Mouse (Mus musculus) lung, embryonic 15.5 days (tissue): ENCODE measurements at regions not wholly inside any gene's neighbourhood (a gene's known extent, or its start where the extent isn't known, plus 50 kb on each side); places are given as distances from the start of the nearest gene placed in this dataset.

Experiments
- ATAC-seq: fragments of 200-750 bp; cut with Nextera tagmentation; 2 replicates; pipeline ENCODE4 v1.8.0; 2017; ENCODE audit warnings: moderate number of reproducible peaks, borderline replicate concordance; ENCODE audit not compliant: low FRiP score, low TSS enrichment; ENCODE audit errors: extremely low read depth
- H3K27ac ChIP-seq: fragments of 300-500 bp; sonication (generic); 2 replicates; pipeline ENCODE4 v1.5.1; 2015; ENCODE audit warnings: moderate library complexity, mild to moderate bottlenecking, inconsistent platforms
- H3K27me3 ChIP-seq: fragments of 300-500 bp; sonication (generic); 2 replicates; pipeline ENCODE4 v1.6.1; 2015; ENCODE audit warnings: inconsistent platforms
- H3K36me3 ChIP-seq: fragments of 300-500 bp; sonication (generic); 2 replicates; pipeline ENCODE4 v1.6.1; 2015; ENCODE audit warnings: inconsistent platforms
- H3K4me1 ChIP-seq: fragments of 300-500 bp; sonication (generic); 2 replicates; pipeline ENCODE4 v1.6.1; 2015; ENCODE audit warnings: inconsistent platforms
- H3K4me2 ChIP-seq: fragments of 300-500 bp; sonication (generic); 2 replicates; pipeline ENCODE4 v1.6.1; 2015; ENCODE audit warnings: inconsistent platforms, mild to moderate bottlenecking, moderate library complexity
- H3K4me3 ChIP-seq: fragments of 300-500 bp; sonication (generic); 2 replicates; pipeline ENCODE4 v1.5.1; 2015; ENCODE audit warnings: mild to moderate bottlenecking, inconsistent platforms
- H3K9ac ChIP-seq: fragments of 300-500 bp; sonication (generic); 2 replicates; pipeline ENCODE4 v1.6.1; 2015; ENCODE audit warnings: inconsistent platforms
- H3K9me3 ChIP-seq: fragments of 300-500 bp; sonication (generic); 2 replicates; pipeline ENCODE4 v1.6.1; 2016; ENCODE audit warnings: inconsistent platforms
- WGBS: fragments of 180-500 bp; shearing (Covaris S2); methylation state at CpG from one replicate; pipeline ENCODE4 v1.1.7; 2015; 5-methylcytosine and 5-hydroxymethylcytosine counted together

DNA sequence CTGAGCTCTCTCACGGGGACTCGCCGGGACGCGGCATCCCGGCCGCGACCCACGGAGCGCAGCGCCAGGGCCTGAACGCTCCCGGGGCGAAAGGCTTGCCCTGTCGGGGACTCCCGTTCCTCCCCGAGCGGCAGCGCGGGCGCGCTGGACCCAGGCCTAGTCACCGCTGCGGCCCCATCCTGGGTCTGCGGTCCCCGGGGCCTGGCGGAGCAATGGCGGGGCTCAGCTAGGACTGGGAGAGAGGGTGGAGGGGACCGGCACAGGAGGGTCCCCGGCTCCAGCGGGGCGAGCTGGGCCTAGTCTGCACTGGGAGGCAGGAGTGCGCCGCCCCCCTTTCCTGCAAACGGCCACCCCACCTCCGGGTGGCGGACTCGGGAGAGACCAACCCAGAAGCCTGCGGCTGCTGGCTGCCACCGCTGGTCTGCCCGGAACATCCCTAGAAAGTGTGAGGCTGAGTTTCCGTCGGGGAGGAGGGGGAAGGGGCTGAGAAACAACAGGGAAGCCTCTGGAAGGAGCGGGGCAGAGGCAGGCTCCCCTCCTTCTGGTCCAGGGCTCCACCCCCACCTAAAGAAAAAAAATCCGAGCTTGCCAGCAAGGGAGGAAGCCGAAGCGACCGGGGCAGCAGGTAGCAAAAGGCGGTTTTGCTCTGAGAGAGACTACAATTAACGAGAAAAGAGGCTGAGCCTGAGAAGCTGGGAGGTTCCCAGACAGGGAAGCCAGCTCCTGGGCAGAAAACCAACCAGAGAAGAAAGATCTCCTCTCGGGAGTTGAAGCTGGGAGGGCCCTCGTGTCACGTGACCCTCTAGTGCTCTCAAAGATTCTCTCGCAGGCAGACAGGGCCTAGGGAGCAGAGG is 67.9 kb upstream of the Cplx2 start:
- H3K9ac ChIP-seq = peak overlapping the region; percentile 94
- H3K4me2 ChIP-seq = peak overlapping the region; percentile 91
- H3K27ac ChIP-seq = peak overlapping the region; percentile 100
- H3K36me3 ChIP-seq = no peaks in the 10 kb centered on the region
- WGBS = under 1% methylated on average over 42 of the region's 54 CpGs
- H3K27me3 ChIP-seq = no peaks in the 10 kb centered on the region
- H3K4me3 ChIP-seq = peak overlapping the region; percentile 83
- peak; percentile 84 for ATAC-seq
- H3K4me1 ChIP-seq = peaks cover 43% of the 10 kb centered on the region
- H3K9me3 ChIP-seq = no peaks in the 10 kb centered on the region

- H3K27ac ChIP-seq = peak overlapping the region; percentile 100; the same call in 1 of the 2 replicates
- H3K4me3 ChIP-seq = no peak overlapping the region
- no peak for ATAC-seq
- H3K9ac ChIP-seq = 0 out of 2 replicates have a peak overlapping the region, but pooled peaks have one; percentile 94
- H3K27me3 ChIP-seq = no peaks in the 10 kb centered on the region
- H3K4me1 ChIP-seq = peaks cover 44% of the 10 kb centered on the region
- 32% methylated on average over 5 of the region's 5 CpGs for WGBS
- H3K9me3 ChIP-seq = no peaks in the 10 kb centered on the region
- H3K4me2 ChIP-seq = peak overlapping the region; percentile 91
- H3K36me3 ChIP-seq = no peaks in the 10 kb centered on the region
These were observed 66.9 kb upstream of the Cplx2 start for GRCm38 (mm10) chr13:54304251-54304650.

- Histone ChIP-seq H3K4me3 (no peak overlapping the region), H3K27me3 (no peaks in the 10 kb centered on the region), H3K4me1 (peaks cover 68% of the 10 kb centered on the region), H3K27ac (peak overlapping the region; percentile 69), H3K4me2 (no peak overlapping the region), H3K9me3 (no peaks in the 10 kb centered on the region), H3K36me3 (no peaks in the 10 kb centered on the region), H3K9ac (no peak overlapping the region)
- ATAC-seq = no peak
- WGBS = 15% methylated on average over 2 of the region's 2 CpGs
These were observed 62.6 kb upstream of the Cplx2 start for GRCm38 (mm10) chr13:54308591-54308990.

DNA sequence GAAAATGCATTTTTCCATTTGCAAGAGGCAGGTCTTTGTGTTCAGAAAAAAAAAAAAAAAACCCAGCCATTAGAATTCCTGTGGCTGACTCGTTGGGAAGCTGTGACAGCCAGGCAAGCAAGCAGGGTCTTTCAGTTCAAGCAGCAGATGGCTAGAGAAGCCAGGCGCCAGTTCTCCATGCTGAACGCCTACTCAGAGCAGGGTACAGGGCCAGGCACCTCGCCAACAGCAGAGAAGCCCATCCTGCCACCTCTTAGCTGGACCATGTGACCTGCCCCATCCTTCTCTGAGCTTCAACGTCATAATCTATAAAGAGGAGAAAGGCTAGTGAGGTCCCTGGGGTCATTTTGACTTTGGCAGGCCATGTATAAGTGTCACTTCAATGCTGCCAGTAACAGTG is 61.8 kb upstream of the Cplx2 start:
- Histone ChIP-seq H3K4me2 (no peak overlapping the region), H3K4me3 (no peak overlapping the region), H3K9me3 (no peaks in the 10 kb centered on the region), H3K36me3 (no peaks in the 10 kb centered on the region), H3K27ac (peak overlapping the region; percentile 69), H3K27me3 (no peaks in the 10 kb centered on the region), H3K9ac (no peak overlapping the region), H3K4me1 (peaks cover 61% of the 10 kb centered on the region)
- WGBS = 17% methylated on average over 5 of the region's 5 CpGs
- ATAC-seq = peak; percentile 67

- H3K9ac ChIP-seq = no peak overlapping the region
- H3K27me3 ChIP-seq = no peaks in the 10 kb centered on the region
- H3K36me3 ChIP-seq = no peaks in the 10 kb centered on the region
- no peak overlapping the region for H3K4me3 ChIP-seq
- H3K4me1 ChIP-seq = peaks cover 61% of the 10 kb centered on the region
- H3K4me2 ChIP-seq = no peak overlapping the region
- WGBS = 41% methylated on average over 4 of the region's 4 CpGs
- H3K9me3 ChIP-seq = no peaks in the 10 kb centered on the region
- peak overlapping the region; percentile 69 for H3K27ac ChIP-seq
- ATAC-seq = no peak
These were observed 61.0 kb upstream of the Cplx2 start for GRCm38 (mm10) chr13:54310144-54310543.

DNA sequence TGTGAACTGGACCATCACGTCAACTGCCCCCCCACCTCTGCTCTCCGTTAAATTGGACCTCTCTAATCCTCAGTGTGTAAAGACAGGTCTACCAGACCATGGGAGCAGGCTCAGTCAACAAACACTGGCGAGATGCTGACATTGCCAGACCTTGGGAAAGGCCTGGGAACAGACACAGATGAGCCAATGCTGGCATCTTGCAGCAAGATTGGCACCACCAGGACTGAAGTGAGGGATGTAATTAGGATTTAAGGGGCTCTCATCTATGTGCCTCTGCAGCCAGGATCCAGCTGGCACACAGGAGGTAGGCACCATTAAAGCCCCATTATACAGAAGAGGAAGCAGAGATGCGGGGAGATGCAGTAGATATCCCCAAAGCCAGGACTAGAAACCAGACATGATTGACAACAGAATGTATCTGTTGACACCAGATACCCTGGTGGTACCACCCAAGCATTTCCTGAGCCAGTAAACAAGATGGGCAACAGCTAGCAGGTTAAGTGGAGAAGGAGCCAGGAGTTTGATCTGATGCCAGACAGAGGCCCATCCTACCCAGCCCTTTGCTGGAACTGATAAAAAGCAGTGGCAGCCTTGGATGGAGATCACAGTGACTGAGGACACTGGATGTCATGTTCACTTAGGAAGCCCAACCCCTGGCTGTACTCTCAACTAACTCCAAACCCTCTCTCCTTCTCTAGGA is 59.7 kb upstream of the Cplx2 start:
- H3K4me1 ChIP-seq = peaks cover 57% of the 10 kb centered on the region
- WGBS = 77% methylated on average over 4 of the region's 4 CpGs

DNA sequence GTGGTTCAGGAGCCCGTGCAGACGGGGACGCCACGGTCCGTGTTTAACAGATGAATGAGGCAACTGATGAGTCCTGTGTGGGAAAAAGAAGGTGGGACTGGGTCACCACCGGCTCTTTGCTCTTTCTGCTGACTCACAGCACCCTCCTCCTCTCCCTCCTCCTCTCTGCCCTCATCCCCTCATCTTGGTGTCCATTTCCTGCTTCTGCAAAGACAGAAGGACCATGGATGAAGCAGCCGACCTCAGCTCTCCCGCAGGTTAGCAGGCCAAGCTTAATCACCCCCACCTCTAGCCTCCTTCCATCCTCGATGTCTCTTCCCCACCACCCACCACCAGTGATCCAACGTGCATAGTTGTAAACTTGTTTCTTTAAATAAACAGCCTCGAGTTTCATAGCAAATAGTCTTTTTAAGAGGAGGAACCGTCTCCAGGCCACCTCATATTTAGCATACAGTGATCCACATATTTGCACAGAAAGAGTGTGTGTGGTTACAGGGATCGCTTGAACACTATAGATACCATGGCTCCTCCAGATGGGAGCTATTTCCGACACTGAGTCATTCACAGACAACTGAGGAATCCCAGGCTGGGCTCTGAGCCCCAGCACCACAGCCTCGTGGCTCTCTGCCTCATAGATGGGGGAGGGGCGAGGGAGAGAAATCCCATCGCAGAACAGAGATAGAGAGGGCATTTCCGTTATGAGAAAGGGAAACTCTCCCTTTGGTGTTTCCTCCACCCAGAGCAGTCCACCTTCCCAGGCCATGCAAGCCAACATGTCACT is 58.6 kb upstream of the Cplx2 start:
- Histone ChIP-seq H3K4me2 (no peak overlapping the region), H3K36me3 (no peaks in the 10 kb centered on the region), H3K9ac (no peak overlapping the region), H3K4me3 (no peak overlapping the region), H3K27ac (peak overlapping the region; percentile 84), H3K4me1 (peaks cover 49% of the 10 kb centered on the region), H3K27me3 (no peaks in the 10 kb centered on the region), H3K9me3 (no peaks in the 10 kb centered on the region)
- ATAC-seq = peak; percentile 90
- 23% methylated on average over 18 of the region's 18 CpGs for WGBS

More for the DNA sequence above, 59.7 kb upstream of the Cplx2 start:
- no peaks in the 10 kb centered on the region for H3K27me3 ChIP-seq
- H3K36me3 ChIP-seq = no peaks in the 10 kb centered on the region
- H3K27ac ChIP-seq = no peak overlapping the region
- H3K9me3 ChIP-seq = no peaks in the 10 kb centered on the region
- ATAC-seq = no peak
- H3K9ac ChIP-seq = no peak overlapping the region
- no peak overlapping the region for H3K4me2 ChIP-seq
- H3K4me3 ChIP-seq = no peak overlapping the region

DNA sequence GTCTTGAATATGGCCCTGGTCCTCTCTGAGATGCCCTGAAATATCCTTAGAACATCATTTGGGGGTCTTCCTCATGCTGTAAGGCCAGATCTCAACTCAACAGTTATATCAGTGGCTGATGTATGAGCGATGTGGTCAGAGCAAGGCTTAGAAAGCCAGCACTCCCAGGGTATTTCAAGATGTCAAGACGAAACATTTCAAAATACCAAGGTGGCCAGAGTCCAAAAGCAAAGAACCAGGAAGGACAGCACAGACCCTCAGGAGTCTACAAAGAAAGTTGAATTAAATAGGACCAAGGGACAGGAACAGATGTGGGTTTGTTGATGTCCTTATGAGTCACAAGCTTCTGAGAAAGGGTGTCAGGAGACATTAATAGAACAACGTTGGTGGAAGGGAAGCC is 55.8 kb upstream of the Cplx2 start:
- ATAC-seq = no peak
- no peaks in the 10 kb centered on the region for H3K9me3 ChIP-seq
- WGBS = 79% methylated on average over 3 of the region's 3 CpGs

DNA sequence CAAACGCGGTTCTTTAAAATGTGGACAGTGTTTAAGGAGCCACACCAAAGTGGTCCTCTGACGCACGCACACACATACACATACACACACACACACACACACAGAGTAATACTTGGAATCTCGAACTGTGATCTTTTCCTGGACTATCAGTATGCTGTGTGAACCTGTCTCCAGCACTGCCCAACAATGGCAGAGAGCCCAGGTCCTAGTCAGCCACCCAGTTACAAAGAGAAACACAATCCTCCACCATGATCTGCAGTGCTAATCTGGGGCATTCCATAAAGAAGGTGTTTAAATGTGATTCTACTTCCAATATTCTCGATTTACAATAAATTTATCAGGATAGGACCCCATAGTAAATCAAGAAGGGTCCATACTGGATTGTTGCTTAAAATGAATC is 54.2 kb upstream of the Cplx2 start:
- WGBS = 84% methylated on average over 6 of the region's 6 CpGs
- Histone ChIP-seq H3K27me3 (no peaks in the 10 kb centered on the region), H3K4me3 (no peak overlapping the region), H3K36me3 (0 out of 2 replicates have a peak, but pooled peaks cover 3% of the 10 kb centered on the region), H3K9me3 (no peaks in the 10 kb centered on the region), H3K4me2 (no peak overlapping the region), H3K4me1 (peaks cover 13% of the 10 kb centered on the region), H3K9ac (no peak overlapping the region), H3K27ac (no peak overlapping the region)
- ATAC-seq = no peak

More for the DNA sequence above, 55.8 kb upstream of the Cplx2 start:
- Histone ChIP-seq H3K4me2 (no peak overlapping the region), H3K4me3 (no peak overlapping the region), H3K27me3 (no peaks in the 10 kb centered on the region), H3K27ac (no peak overlapping the region), H3K36me3 (no peaks in the 10 kb centered on the region), H3K9ac (no peak overlapping the region), H3K4me1 (peaks cover 29% of the 10 kb centered on the region)

DNA sequence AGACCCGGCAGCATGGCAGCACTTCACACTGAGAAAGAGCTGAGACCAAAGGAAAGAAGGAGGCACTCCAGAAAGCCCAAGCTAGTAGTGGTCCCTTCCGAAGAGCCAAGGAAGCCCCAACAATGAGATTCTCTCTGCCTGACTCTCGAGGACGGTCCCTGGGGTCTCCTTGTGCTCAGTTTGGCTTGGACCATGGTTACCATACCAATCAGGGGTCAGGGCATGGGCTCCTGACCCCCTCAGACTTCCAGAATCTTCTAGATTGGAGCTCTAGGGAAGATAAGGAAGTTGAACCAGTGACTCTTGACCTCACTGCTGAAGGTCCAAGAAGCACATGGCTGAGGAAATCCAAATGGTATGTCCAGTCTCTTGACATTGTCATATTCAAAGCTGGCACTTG is 53.0 kb upstream of the Cplx2 start:
- H3K27me3 ChIP-seq = no peaks in the 10 kb centered on the region
- H3K4me3 ChIP-seq = no peak overlapping the region
- no peak overlapping the region for H3K4me2 ChIP-seq
- H3K27ac ChIP-seq = no peak overlapping the region
- H3K36me3 ChIP-seq = 0 out of 2 replicates have a peak, but pooled peaks cover 3% of the 10 kb centered on the region
- ATAC-seq = no peak
- 90% methylated on average over 4 of the region's 4 CpGs for WGBS
- no peak overlapping the region for H3K9ac ChIP-seq
- peaks cover 3% of the 10 kb centered on the region for H3K4me1 ChIP-seq
- H3K9me3 ChIP-seq = no peaks in the 10 kb centered on the region

- H3K9ac ChIP-seq = no peak overlapping the region
- no peak overlapping the region for H3K4me3 ChIP-seq
- H3K4me1 ChIP-seq = no peaks in the 10 kb centered on the region
- no peaks in the 10 kb centered on the region for H3K9me3 ChIP-seq
- H3K36me3 ChIP-seq = 0 out of 2 replicates have a peak, but pooled peaks cover 3% of the 10 kb centered on the region
- H3K27ac ChIP-seq = no peak overlapping the region
- WGBS = 60% methylated on average over 5 of the region's 5 CpGs
- no peaks in the 10 kb centered on the region for H3K27me3 ChIP-seq
- no peak for ATAC-seq
- H3K4me2 ChIP-seq = no peak overlapping the region
These were observed 52.5 kb upstream of the Cplx2 start for GRCm38 (mm10) chr13:54318601-54319000.
